13 mouse cellular contexts compared by ENCODE assay signal in the genomic region with DNA sequence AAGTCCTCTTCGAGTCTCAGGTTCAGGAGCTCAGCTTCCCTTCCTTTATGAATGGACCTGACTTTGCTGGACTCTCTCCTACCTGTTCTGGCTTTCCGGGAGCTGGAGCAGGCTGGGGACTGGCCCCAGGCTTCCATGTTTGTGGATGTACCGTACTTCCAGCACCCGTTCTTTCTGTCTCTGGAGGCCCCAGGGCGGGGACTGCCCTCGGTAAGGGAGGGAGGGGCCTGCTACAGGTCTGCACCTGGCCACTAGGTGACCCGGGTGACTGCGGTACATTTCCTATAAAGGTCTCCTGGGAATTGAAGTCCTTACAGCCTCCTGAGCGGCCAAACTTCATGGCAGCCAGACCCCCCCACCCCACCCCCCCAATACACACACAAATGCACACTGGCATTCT. TPM values are rescaled to one million over a fixed set of nuclear protein-coding genes. Genes with fewer than 3 reads are reported as not detected.
A peak's percentile ranks its signal among the peaks of the same experiment; 100 is the strongest.
DNase-seq lines count a peak whose midpoint lies in the region; ATAC-seq and TF ChIP-seq lines count a peak whose summit lies in the region.
"Had no signal": no experiment of that assay in that cellular context is flagged by ENCODE, and none has a peak within 500 bp of the region (broad histone marks: within the 10 kb centered on the region; RNA-seq: fewer than 3 reads in every experiment).

Tmc4 (minus strand) TSS at position 212 of the 400 bp plus-strand sequence.

- no peak for DNase-seq in adrenal gland, postnatal 25 days
- DNase-seq in adrenal gland, postnatal 36 days, result no peak
- peak; percentile 13 for DNase-seq in embryonic facial prominence, embryonic 14.5 days (ENCODE audit: low spot score)
- peak; percentile 72 for DNase-seq in kidney, postnatal 14 days
- no peak for DNase-seq in spleen, postnatal 4 days (ENCODE audit: low spot score in 2 of 2)
- DNase-seq in forebrain, embryonic 10.5 days (ENCODE audit: extremely low spot score, low spot score), result no peak
- DNase-seq: cerebellum, postnatal 10 days; gastrocnemius, adult 2 months; thymus, postnatal 4 days had no signal

- H3K36me3 ChIP-seq in embryonic facial prominence, embryonic 14.5 days (ENCODE audit: control insufficient read depth, insufficient read depth, low read length), result peaks cover 19% of the 10 kb centered on the region; the same call in 1 of the 2 replicates
- H3K36me3 ChIP-seq in small intestine, adult 2 months (ENCODE audit: control insufficient read depth, insufficient read depth, low read length), result peaks cover 35% of the 10 kb centered on the region
- no peaks in the 10 kb centered on the region for H3K36me3 ChIP-seq in hindbrain, embryonic 12.5 days
- peaks cover 21% of the 10 kb centered on the region for H3K36me3 ChIP-seq in forebrain, embryonic 10.5 days (replicated peaks)

- no peak for ATAC-seq in embryonic facial prominence, embryonic 14.5 days (ENCODE audit: low read depth)
- no peak for ATAC-seq in hindbrain, embryonic 12.5 days (ENCODE audit: low FRiP score)

- H3K4me2 ChIP-seq in embryonic facial prominence, embryonic 14.5 days (ENCODE audit: low read depth, low read length), result no peak within 1 kb of the TSS
- no peak within 1 kb of the TSS for H3K4me2 ChIP-seq in hindbrain, embryonic 12.5 days (replicated peaks)
- H3K4me2 ChIP-seq: hindbrain, embryonic 13.5 days; limb, embryonic 12.5 days had no signal

- H3K27me3 ChIP-seq in embryonic facial prominence, embryonic 14.5 days (replicated peaks; ENCODE audit: control insufficient read depth, insufficient read depth, low read length), result no peaks in the 10 kb centered on the region
- no peaks in the 10 kb centered on the region for H3K27me3 ChIP-seq in small intestine, adult 2 months (ENCODE audit: control insufficient read depth, insufficient read depth, low read length)
- no peaks in the 10 kb centered on the region for H3K27me3 ChIP-seq in hindbrain, embryonic 12.5 days
- no peaks in the 10 kb centered on the region for H3K27me3 ChIP-seq in forebrain, embryonic 10.5 days (ENCODE audit: poor library complexity, severe bottlenecking)
- H3K27me3 ChIP-seq: hindbrain, embryonic 13.5 days; limb, embryonic 12.5 days had no signal

- peak within 1 kb of the TSS; percentile 34; the same call in 1 of the 2 replicates for H3K9ac ChIP-seq in embryonic facial prominence, embryonic 14.5 days (ENCODE audit: low read depth, low read length)
- H3K9ac ChIP-seq in hindbrain, embryonic 12.5 days, result no peak within 1 kb of the TSS; the same call in none of the 2 replicates
- H3K9ac ChIP-seq: hindbrain, embryonic 13.5 days; limb, embryonic 12.5 days had no signal

- no peak within 1 kb of the TSS for H3K27ac ChIP-seq in embryonic facial prominence, embryonic 14.5 days (replicated peaks; ENCODE audit: low read depth, low read length)
- H3K27ac ChIP-seq in small intestine, adult 2 months (ENCODE audit: insufficient read depth, low read depth, low read length), result peak within 1 kb of the TSS; percentile 96
- H3K27ac ChIP-seq in hindbrain, embryonic 12.5 days, result no peak within 1 kb of the TSS
- H3K27ac ChIP-seq in forebrain, embryonic 10.5 days, result no peak within 1 kb of the TSS
- H3K27ac ChIP-seq: gastrocnemius, adult 2 months; hindbrain, embryonic 13.5 days; limb, embryonic 12.5 days had no signal

- no peak within 1 kb of the TSS for H3K4me3 ChIP-seq in embryonic facial prominence, embryonic 14.5 days (ENCODE audit: low read depth, low read length)
- peak within 1 kb of the TSS; percentile 69 for H3K4me3 ChIP-seq in small intestine, adult 2 months (ENCODE audit: low read depth, low read length)
- H3K4me3 ChIP-seq in hindbrain, embryonic 12.5 days, result no peak within 1 kb of the TSS
- H3K4me3 ChIP-seq in forebrain, embryonic 10.5 days, result no peak within 1 kb of the TSS
- H3K4me3 ChIP-seq: gastrocnemius, adult 2 months; hindbrain, embryonic 13.5 days; limb, embryonic 12.5 days had no signal

- TF ChIP-seq POLR2A in small intestine, adult 2 months (IDR thresholded peaks at IDR 0.05; ENCODE audit: low read depth, low read length), result peak; percentile 77

- WGBS in embryonic facial prominence, embryonic 14.5 days, result 59% methylated on average over 9 of the region's 9 CpGs
- 21% methylated on average over 9 of the region's 9 CpGs for WGBS in small intestine, adult 2 months
- 45% methylated on average over 9 of the region's 9 CpGs for WGBS in hindbrain, embryonic 12.5 days
- 51% methylated on average over 9 of the region's 9 CpGs for WGBS in forebrain, embryonic 10.5 days

- no peaks in the 10 kb centered on the region for H3K4me1 ChIP-seq in embryonic facial prominence, embryonic 14.5 days (ENCODE audit: control insufficient read depth, insufficient read depth, low read length)
- H3K4me1 ChIP-seq in small intestine, adult 2 months (ENCODE audit: control insufficient read depth, insufficient read depth, insufficient read length, low read length), result peaks cover 2% of the 10 kb centered on the region; the same call in 1 of the 2 replicates
- no peaks in the 10 kb centered on the region for H3K4me1 ChIP-seq in hindbrain, embryonic 12.5 days
- H3K4me1 ChIP-seq in forebrain, embryonic 10.5 days, result no peaks in the 10 kb centered on the region
- H3K4me1 ChIP-seq: hindbrain, embryonic 13.5 days; limb, embryonic 12.5 days had no signal

- H3K9me3 ChIP-seq in embryonic facial prominence, embryonic 14.5 days (ENCODE audit: control insufficient read depth, low read length), result no peaks in the 10 kb centered on the region
- H3K9me3 ChIP-seq in hindbrain, embryonic 12.5 days (replicated peaks), result no peaks in the 10 kb centered on the region
- H3K9me3 ChIP-seq in forebrain, embryonic 10.5 days, result no peaks in the 10 kb centered on the region
- H3K9me3 ChIP-seq: hindbrain, embryonic 13.5 days; limb, embryonic 12.5 days had no signal

- TF ChIP-seq CTCF in small intestine, adult 2 months (IDR thresholded peaks at IDR 0.05; ENCODE audit: extremely low read depth, insufficient read length, insufficient replicate concordance, low read depth, low read length), result peak; percentile 52; the same call in 1 of the 2 replicates

RNA-seq across cellular contexts. Expression of gene Tmc4, which starts in this region (rescaled TPM):
- total RNA-seq in adrenal gland, postnatal 25 days (2021), result 13.7 and 20.1 TPM in 2 replicates
- 10 to 100 TPM in 1 of 2 experiments, 1 to 10 TPM in 1; 8.7 to 11.6 TPM for total RNA-seq in adrenal gland, postnatal 36 days (2021)
- 6.1 and 7.6 TPM in 2 replicates for polyA plus RNA-seq in embryonic facial prominence, embryonic 14.5 days (2014; fragmentation: Nextera tagmentation; extraction: Ambion mirVana)
- 119 and 229 TPM in 2 replicates for polyA plus RNA-seq in small intestine, adult 2 months (2012; rRNA removed)
- 5.5 and 6.7 TPM in 2 replicates for polyA plus RNA-seq in hindbrain, embryonic 12.5 days (2016; fragmentation: Nextera tagmentation; extraction: Ambion mirVana)
- polyA plus RNA-seq in forebrain, embryonic 10.5 days (2016; fragmentation: Nextera tagmentation; extraction: Ambion mirVana), result 3.3 and 4.1 TPM in 2 replicates

Comparison
In these comparisons a context has a peak if more than half of its experiments do, and no peak if none do; other contexts are left out.
1. RNA of gene Tmc4 (polyA plus RNA-seq): 119 to 229 TPM in small intestine, adult 2 months; 6.1 to 7.6 TPM in embryonic facial prominence, embryonic 14.5 days, 5.5 to 6.7 TPM in hindbrain, embryonic 12.5 days and 3.3 to 4.1 TPM in forebrain, embryonic 10.5 days; every median in the first group is over 10 times any median in the second.
2. DNase-seq: peak in embryonic facial prominence, embryonic 14.5 days (single experiment) and kidney, postnatal 14 days (single experiment); none in adrenal gland, postnatal 25 days (single experiment), adrenal gland, postnatal 36 days (0 of 2), spleen, postnatal 4 days (0 of 2) and forebrain, embryonic 10.5 days (single experiment).